In genomic region chr8:110920032-110920772, GRCm38 (mm10) we compare ENCODE assay signal across 8 mouse cellular contexts. TPM values are rescaled to one million over a fixed set of nuclear protein-coding genes. Genes with fewer than 3 reads are reported as not detected.
DNase-seq lines count a peak whose midpoint lies in the region; ATAC-seq and TF ChIP-seq lines count a peak whose summit lies in the region.

No protein-coding gene starts in this region.

- no peaks in the 10 kb centered on the region for H3K9me3 ChIP-seq in embryonic facial prominence, embryonic 14.5 days (ENCODE audit: control insufficient read depth, low read length)
- no peaks in the 10 kb centered on the region for H3K9me3 ChIP-seq in hindbrain, embryonic 16.5 days (ENCODE audit: control insufficient read depth, low read length)
- no peaks in the 10 kb centered on the region for H3K9me3 ChIP-seq in midbrain, embryonic 12.5 days

- H3K4me2 ChIP-seq in embryonic facial prominence, embryonic 14.5 days (ENCODE audit: low read depth, low read length), result peak overlapping the region; percentile 85
- H3K4me2 ChIP-seq in hindbrain, embryonic 16.5 days (ENCODE audit: low read length), result peak overlapping the region; percentile 78
- peak overlapping the region; percentile 71 for H3K4me2 ChIP-seq in midbrain, embryonic 12.5 days (replicated peaks)

- H3K4me3 ChIP-seq in cerebellum, adult 2 months (replicated peaks; ENCODE audit: insufficient read depth, low read depth, low read length), result peak overlapping the region; percentile 86
- peak overlapping the region; percentile 75 for H3K4me3 ChIP-seq in lung, adult 2 months (replicated peaks; ENCODE audit: extremely low read depth, low read depth, low read length)
- peak overlapping the region; percentile 91 for H3K4me3 ChIP-seq in embryonic facial prominence, embryonic 14.5 days (ENCODE audit: low read depth, low read length)
- H3K4me3 ChIP-seq in hindbrain, embryonic 16.5 days (ENCODE audit: low read length), result peak overlapping the region; percentile 92
- peak overlapping the region; percentile 81 for H3K4me3 ChIP-seq in midbrain, embryonic 12.5 days

- no peaks in the 10 kb centered on the region for H3K36me3 ChIP-seq in embryonic facial prominence, embryonic 14.5 days (ENCODE audit: control insufficient read depth, insufficient read depth, low read length)
- H3K36me3 ChIP-seq in hindbrain, embryonic 16.5 days (ENCODE audit: control insufficient read depth, insufficient read depth, low read length), result no peaks in the 10 kb centered on the region
- no peaks in the 10 kb centered on the region for H3K36me3 ChIP-seq in midbrain, embryonic 12.5 days

- no peak for TF ChIP-seq POLR2A in cerebellum, adult 2 months (IDR thresholded peaks at IDR 0.05; ENCODE audit: borderline replicate concordance, insufficient read depth, low read length)
- TF ChIP-seq POLR2A in lung, adult 2 months (IDR thresholded peaks at IDR 0.05; ENCODE audit: borderline replicate concordance, extremely low read depth, low read depth, low read length), result no peak

- WGBS in cerebellum, adult 2 months, result under 1% methylated on average over 22 of the region's 37 CpGs
- 2% methylated on average over 31 of the region's 37 CpGs for WGBS in lung, adult 2 months
- 1% methylated on average over 11 of the region's 37 CpGs for WGBS in embryonic facial prominence, embryonic 14.5 days
- WGBS in hindbrain, embryonic 16.5 days, result 2% methylated on average over 13 of the region's 37 CpGs
- WGBS in midbrain, embryonic 12.5 days, result 3% methylated on average over 32 of the region's 37 CpGs

- TF ChIP-seq CTCF in cerebellum, adult 2 months (IDR thresholded peaks at IDR 0.05; ENCODE audit: borderline replicate concordance, insufficient read depth, low read depth, low read length), result no peak
- TF ChIP-seq CTCF in lung, adult 2 months (IDR thresholded peaks at IDR 0.05; ENCODE audit: insufficient read depth, low read length), result no peak

- peak; percentile 22 for ATAC-seq in embryonic facial prominence, embryonic 14.5 days (ENCODE audit: low read depth)
- peak; percentile 25 for ATAC-seq in hindbrain, embryonic 16.5 days
- peak; percentile 80 for ATAC-seq in midbrain, embryonic 12.5 days (ENCODE audit: low FRiP score, low read depth)

- no peaks in the 10 kb centered on the region for H3K27me3 ChIP-seq in cerebellum, adult 2 months (ENCODE audit: control insufficient read depth, insufficient read depth, low read length)
- H3K27me3 ChIP-seq in embryonic facial prominence, embryonic 14.5 days (replicated peaks; ENCODE audit: control insufficient read depth, insufficient read depth, low read length), result no peaks in the 10 kb centered on the region
- no peaks in the 10 kb centered on the region for H3K27me3 ChIP-seq in hindbrain, embryonic 16.5 days (replicated peaks; ENCODE audit: control insufficient read depth, insufficient read depth, low read length)
- no peaks in the 10 kb centered on the region for H3K27me3 ChIP-seq in midbrain, embryonic 12.5 days

- no peak for DNase-seq in cerebellum, adult 2 months
- no peak for DNase-seq in cerebellum, postnatal 10 days
- DNase-seq in lung, adult 2 months, result no peak
- no peak for DNase-seq in lung, postnatal 4 days
- DNase-seq in embryonic facial prominence, embryonic 14.5 days (ENCODE audit: low spot score), result peak; percentile 25
- no peak for DNase-seq in adrenal gland, postnatal 4 days (ENCODE audit: low spot score in 2 of 2)

- H3K9ac ChIP-seq in embryonic facial prominence, embryonic 14.5 days (ENCODE audit: low read depth, low read length), result peak overlapping the region; percentile 92
- peak overlapping the region; percentile 96 for H3K9ac ChIP-seq in hindbrain, embryonic 16.5 days (ENCODE audit: low read depth, low read length)
- peak overlapping the region; percentile 94 for H3K9ac ChIP-seq in midbrain, embryonic 12.5 days (replicated peaks)

- H3K4me1 ChIP-seq in cerebellum, adult 2 months (ENCODE audit: control insufficient read depth, insufficient read depth, low read length), result peaks cover 7% of the 10 kb centered on the region; the same call in 1 of the 2 replicates
- H3K4me1 ChIP-seq in lung, adult 2 months (ENCODE audit: control insufficient read depth, insufficient read depth, low read length), result peaks cover 13% of the 10 kb centered on the region
- peaks cover 18% of the 10 kb centered on the region for H3K4me1 ChIP-seq in embryonic facial prominence, embryonic 14.5 days (ENCODE audit: control insufficient read depth, insufficient read depth, low read length)
- H3K4me1 ChIP-seq in hindbrain, embryonic 16.5 days (ENCODE audit: control insufficient read depth, insufficient read depth, low read depth, low read length), result peaks cover 20% of the 10 kb centered on the region
- peaks cover 23% of the 10 kb centered on the region for H3K4me1 ChIP-seq in midbrain, embryonic 12.5 days

- H3K27ac ChIP-seq in cerebellum, adult 2 months (ENCODE audit: insufficient read depth, low read length), result peak overlapping the region; percentile 94
- peak overlapping the region; percentile 83 for H3K27ac ChIP-seq in embryonic facial prominence, embryonic 14.5 days (replicated peaks; ENCODE audit: low read depth, low read length)
- peak overlapping the region; percentile 86 for H3K27ac ChIP-seq in hindbrain, embryonic 16.5 days (ENCODE audit: low read depth, low read length)
- peak overlapping the region; percentile 77 for H3K27ac ChIP-seq in midbrain, embryonic 12.5 days (replicated peaks)

RNA-seq across cellular contexts. Expression of gene St3gal2, which starts 0.5 kb away (rescaled TPM):
- polyA plus RNA-seq in cerebellum, adult 2 months (2012; rRNA removed), result 81.1 and 88.6 TPM in 2 replicates
- polyA plus RNA-seq in lung, adult 2 months (2012; rRNA removed), result 41.0 and 48.5 TPM in 2 replicates
- 19.4 and 20.8 TPM in 2 replicates for polyA plus RNA-seq in embryonic facial prominence, embryonic 14.5 days (2014; fragmentation: Nextera tagmentation; extraction: Ambion mirVana)
- 23.5 and 26.5 TPM in 2 replicates for polyA plus RNA-seq in hindbrain, embryonic 16.5 days (2015; fragmentation: Nextera tagmentation; extraction: Ambion mirVana)
- 30.7 and 31.6 TPM in 2 replicates for polyA plus RNA-seq in midbrain, embryonic 12.5 days (2016; fragmentation: Nextera tagmentation; extraction: Ambion mirVana)
- 10 to 100 TPM; 26.8 to 30.5 TPM for total RNA-seq in adrenal gland, postnatal 4 days (2021)

RNA-seq across cellular contexts. Expression of gene Fuk, which starts 17.9 kb away (rescaled TPM):
- polyA plus RNA-seq in cerebellum, adult 2 months (2012; rRNA removed), result 27.1 and 31.0 TPM in 2 replicates
- polyA plus RNA-seq in lung, adult 2 months (2012; rRNA removed), result 15.8 and 17.9 TPM in 2 replicates
- polyA plus RNA-seq in embryonic facial prominence, embryonic 14.5 days (2014; fragmentation: Nextera tagmentation; extraction: Ambion mirVana), result 7.6 and 9.2 TPM in 2 replicates
- polyA plus RNA-seq in hindbrain, embryonic 16.5 days (2015; fragmentation: Nextera tagmentation; extraction: Ambion mirVana), result 7.2 and 8.1 TPM in 2 replicates
- 10.5 and 11.2 TPM in 2 replicates for polyA plus RNA-seq in midbrain, embryonic 12.5 days (2016; fragmentation: Nextera tagmentation; extraction: Ambion mirVana)
- 10 to 100 TPM in 1 of 2 experiments, 1 to 10 TPM in 1; 8.9 to 10.9 TPM for total RNA-seq in adrenal gland, postnatal 4 days (2021)

Comparison
In these comparisons a context has a peak if more than half of its experiments do, and no peak if none do; other contexts are left out.
1. ATAC-seq: peak in every context shown above with its lines; median percentile 80 in midbrain, embryonic 12.5 days; 25 in hindbrain, embryonic 16.5 days; 22 in embryonic facial prominence, embryonic 14.5 days.